Mouse (Mus musculus) 416B (cell line): ENCODE measurements around the gene Snx6.
"Not testable (repeated sequence)": the region's sequence is repeated elsewhere in the genome, so short reads cannot be mapped to it uniquely, and the experiment has no call there.

ENCODE experiments used
- DNase-seq: peaks from one replicate; pipeline ENCODE4 v3.0.0; 2011; ENCODE audit warnings: low read depth

Gene Snx6

GRCm38 (mm10) chr12:54795153-54795998, at the start of gene Snx6:
Gene Snx6 (minus strand): TSS chr12:54795703.
- DNase-seq = peak; percentile 87

GRCm38 (mm10) chr12:54844415-54844814, 48.9 kb upstream of the Snx6 start:
- no peak for DNase-seq

- DNase-seq = no peak
These were observed 46.1 kb upstream of the Snx6 start for GRCm38 (mm10) chr12:54841576-54841975.

GRCm38 (mm10) chr12:54839815-54840214, 44.3 kb upstream of the Snx6 start:
- DNase-seq = peak; percentile 55

- no peak for DNase-seq
These were observed 43.4 kb upstream of the Snx6 start for GRCm38 (mm10) chr12:54838931-54839330.

GRCm38 (mm10) chr12:54835608-54836570, 40.4 kb upstream of the Snx6 start:
- DNase-seq = no peak

- DNase-seq = peak; percentile 85
These were observed 39.5 kb upstream of the Snx6 start for GRCm38 (mm10) chr12:54834925-54835447.

GRCm38 (mm10) chr12:54833856-54834399, 38.4 kb upstream of the Snx6 start:
- no peak for DNase-seq

GRCm38 (mm10) chr12:54831927-54832326, 36.4 kb upstream of the Snx6 start:
- not testable (repeated sequence) for DNase-seq

- DNase-seq = peak; percentile 86
These were observed 35.1 kb upstream of the Snx6 start for GRCm38 (mm10) chr12:54830574-54830973.

GRCm38 (mm10) chr12:54829876-54830275, 34.4 kb upstream of the Snx6 start:
- peak; percentile 58 for DNase-seq

- no peak for DNase-seq
These were observed 32.5 kb upstream of the Snx6 start for GRCm38 (mm10) chr12:54828043-54828442.

- peak; percentile 88 for DNase-seq
These were observed 29.7 kb upstream of the Snx6 start for GRCm38 (mm10) chr12:54825202-54825601.

GRCm38 (mm10) chr12:54822836-54823426, 27.4 kb upstream of the Snx6 start:
- DNase-seq = peak; percentile 57

GRCm38 (mm10) chr12:54820684-54821161, 25.2 kb upstream of the Snx6 start:
- DNase-seq = peak; percentile 83

GRCm38 (mm10) chr12:54819181-54819935, 23.9 kb upstream of the Snx6 start:
- DNase-seq = no peak

GRCm38 (mm10) chr12:54810142-54810541, 14.6 kb upstream of the Snx6 start:
- peak; percentile 69 for DNase-seq

- no peak for DNase-seq
These were observed 12.0 kb upstream of the Snx6 start for GRCm38 (mm10) chr12:54807481-54807880.

GRCm38 (mm10) chr12:54806131-54806530, 10.6 kb upstream of the Snx6 start:
- DNase-seq = peak; percentile 78

GRCm38 (mm10) chr12:54805254-54806002, 9.9 kb upstream of the Snx6 start:
- no peak for DNase-seq
